Mouse (Mus musculus) adrenal gland, adult (tissue): ENCODE data around the gene Msmb.
"Not testable (repeated sequence)": the region's sequence is repeated elsewhere in the genome, so short reads cannot be mapped to it uniquely, and the experiment has no call there.

ENCODE experiments used
- DNase-seq, 2 experiments: peaks; one replicate each; pipeline ENCODE4 v3.0.0; 2022 to 2023; ENCODE audit warnings: low spot score in 1 of 2; ENCODE audit not compliant: inconsistent age in 2 of 2

The Msmb gene

DNA sequence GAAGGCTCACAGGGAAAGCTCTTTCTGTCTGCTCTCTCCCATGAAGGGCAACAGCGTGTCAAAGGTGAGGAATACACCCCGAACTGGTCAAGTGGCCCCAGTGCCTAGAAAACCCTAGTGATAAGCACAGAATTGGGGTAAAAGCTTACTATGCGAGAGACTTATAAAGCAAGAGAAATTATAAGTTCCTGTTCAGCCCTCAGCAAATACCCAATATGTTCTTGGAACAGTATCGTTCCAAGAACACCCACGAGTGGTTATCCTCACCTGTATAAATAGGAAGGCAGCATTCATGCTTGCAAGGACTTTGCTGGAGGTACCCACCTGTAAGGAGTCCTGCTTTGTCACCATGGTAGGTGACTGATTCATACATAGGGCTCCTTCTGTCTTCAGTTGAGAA lies at the start of gene Msmb:
Msmb (plus strand) TSS at position 301 of the 400 bp plus-strand sequence.
- no peak for DNase-seq

DNA sequence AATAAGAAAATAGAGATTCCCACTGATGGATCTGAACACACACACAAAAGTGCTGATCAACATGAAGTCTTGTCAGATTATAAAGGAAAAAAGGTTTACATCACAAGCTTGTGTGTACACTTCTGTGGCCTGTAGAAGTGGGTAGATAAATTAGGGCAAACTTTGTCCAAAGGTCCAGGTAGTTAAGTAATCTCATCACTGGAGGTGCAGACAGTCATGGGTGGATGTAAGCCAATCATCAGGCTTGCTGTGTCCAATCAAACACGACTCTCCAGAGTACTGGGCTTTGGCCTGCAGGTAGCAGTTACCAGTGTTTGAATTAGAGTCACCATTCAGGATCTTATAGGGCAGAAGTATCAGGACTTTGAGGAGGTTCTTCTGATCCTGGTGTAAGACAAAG lies 48.8 kb upstream of the Msmb start:
- no peak for DNase-seq

DNA sequence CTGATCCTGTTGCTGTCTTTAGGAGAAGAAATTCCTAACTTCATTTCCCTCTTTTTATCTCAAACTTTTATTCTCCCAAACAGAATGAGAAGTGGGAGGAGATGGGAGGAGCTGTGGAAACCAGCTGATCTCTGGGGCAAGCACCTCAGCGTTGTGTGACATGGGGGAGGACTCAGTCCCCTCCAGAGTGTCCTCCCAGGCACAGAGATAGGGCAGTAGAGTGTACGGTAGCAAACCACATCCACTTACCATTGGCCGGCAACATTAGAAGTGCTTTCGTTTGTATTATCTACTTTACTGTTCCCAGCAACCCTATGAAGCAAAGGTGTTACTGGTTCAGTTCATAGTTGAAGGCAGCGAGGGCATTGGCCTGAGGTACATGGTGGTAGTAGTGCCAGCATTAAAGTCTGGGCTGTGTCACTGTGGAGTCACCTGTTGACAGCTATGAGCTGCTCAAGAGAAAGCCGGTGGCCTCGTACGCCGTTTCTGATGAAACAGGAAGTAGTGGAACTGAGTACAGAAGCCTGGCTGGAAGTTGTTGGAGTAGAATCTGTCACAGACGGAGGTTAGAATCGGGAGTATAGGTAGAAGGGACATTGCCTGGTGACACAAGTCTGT lies 48.2 kb upstream of the Msmb start:
- DNase-seq, result no peak

DNA sequence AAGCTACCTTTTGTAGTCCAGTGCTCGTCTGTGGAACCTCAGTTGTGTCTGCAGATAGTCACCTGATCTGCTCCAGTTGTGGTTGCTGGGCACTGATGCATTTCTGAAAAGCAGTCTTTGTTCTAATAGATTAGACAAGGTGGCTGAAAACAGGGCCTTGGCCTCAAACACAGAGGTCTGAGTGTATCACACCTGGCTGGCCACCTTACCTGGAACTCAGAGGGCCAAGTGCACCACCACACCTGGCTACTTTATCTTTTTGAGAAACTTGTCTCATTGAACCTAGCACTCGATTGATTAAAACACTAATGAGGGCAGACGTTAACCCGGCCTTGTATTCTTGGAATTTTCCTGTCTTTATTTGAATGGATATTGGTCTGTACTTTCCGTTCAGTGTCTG lies 46.2 kb upstream of the Msmb start:
- no peak for DNase-seq

DNA sequence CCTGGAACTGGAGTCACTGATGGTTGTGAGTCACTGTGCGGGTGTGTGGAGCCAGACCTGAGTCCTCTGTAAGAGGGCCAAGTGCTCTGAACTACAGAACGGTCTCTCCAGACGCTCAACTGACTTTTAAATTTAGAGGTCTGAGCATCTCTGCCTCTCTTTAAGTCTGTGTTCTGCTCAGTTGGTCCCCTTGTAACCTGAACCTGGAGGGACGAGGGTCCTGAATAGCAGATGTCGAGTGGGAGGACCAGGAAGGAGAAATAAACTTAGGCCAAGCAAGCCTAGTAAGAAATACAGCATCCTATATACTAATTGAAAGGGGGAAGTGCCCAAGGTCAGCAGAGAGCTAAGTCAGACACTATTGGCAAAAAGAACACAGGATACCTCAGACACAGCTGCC lies 45.1 kb upstream of the Msmb start:
- no peak for DNase-seq

DNA sequence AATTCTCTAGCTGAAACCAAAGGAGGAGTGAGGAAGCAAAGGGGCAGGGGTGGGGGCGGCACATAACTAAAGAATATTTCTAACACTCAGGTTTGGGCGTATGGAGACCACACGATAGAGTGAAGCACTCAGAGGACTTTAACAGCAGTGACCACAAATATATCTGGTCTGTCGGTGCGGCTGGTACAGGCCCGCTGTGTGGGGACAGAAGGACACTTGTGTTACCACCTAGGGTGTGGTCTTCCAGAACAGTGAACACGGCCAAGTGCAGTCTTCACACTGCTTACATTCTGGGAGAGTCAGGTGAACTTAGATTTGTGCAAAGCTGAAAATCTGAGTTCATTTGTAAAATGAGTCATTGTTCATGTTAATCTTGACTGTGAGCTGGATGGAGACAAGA lies 44.1 kb upstream of the Msmb start:
- no peak for DNase-seq

DNA sequence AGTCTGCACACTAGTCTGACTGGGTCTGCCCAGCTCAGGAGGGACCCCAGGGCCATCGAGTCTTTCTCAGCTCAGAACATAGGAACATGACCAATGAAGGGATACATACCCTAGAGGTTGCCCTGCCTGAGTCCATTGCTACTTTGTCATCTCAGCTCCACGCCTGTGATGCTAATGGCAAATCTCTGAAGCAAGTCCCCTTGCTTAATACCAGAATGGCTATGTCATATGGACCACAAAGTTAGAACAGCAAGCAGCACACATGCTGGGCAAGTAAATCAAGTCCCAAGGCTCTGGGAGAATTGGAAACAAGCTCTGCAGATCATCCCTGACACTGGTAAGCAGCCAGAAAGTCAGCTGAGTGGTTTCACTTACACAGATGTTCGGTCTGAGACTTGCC lies 42.9 kb upstream of the Msmb start:
- DNase-seq, result no peak

DNA sequence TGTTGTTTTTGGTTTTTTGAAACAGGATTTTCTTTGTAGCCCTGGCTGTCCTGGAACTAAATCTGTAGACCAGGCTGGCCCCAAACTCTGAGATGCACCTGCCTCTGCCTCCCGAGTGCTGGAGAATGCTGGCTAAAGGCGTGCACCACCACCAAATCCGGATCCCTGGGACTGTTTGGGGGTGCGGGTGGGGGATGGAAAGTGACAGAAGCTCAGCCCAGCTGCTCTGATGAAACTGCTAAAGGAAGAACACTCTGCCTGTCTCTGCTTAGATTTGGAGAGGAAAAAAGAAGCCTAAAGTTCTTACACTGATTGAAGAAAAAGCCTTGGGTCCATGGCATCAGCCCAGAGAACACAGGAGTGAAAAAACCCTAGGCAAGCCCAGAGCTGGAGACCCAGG lies 38.3 kb upstream of the Msmb start:
- DNase-seq, result no peak

DNA sequence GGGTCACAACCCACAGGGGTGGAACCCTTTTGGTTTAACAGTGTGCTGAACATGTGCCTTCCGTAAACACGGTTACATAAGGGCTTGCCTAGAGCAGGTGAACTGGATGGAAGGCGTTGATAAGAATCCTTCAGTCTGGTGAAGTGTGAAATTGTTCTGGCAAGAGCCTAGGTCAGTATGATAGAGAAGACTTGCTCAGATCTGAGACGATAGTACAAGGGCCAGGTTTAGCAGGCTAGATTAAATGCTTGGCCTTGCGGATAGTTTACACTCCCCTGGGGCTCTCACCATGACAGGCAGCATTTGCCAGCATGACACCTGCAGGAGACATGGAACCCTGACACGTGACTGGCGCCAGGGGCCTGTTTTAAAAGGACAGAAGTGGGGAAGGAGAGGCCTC lies 36.2 kb upstream of the Msmb start:
- DNase-seq, result no peak

DNA sequence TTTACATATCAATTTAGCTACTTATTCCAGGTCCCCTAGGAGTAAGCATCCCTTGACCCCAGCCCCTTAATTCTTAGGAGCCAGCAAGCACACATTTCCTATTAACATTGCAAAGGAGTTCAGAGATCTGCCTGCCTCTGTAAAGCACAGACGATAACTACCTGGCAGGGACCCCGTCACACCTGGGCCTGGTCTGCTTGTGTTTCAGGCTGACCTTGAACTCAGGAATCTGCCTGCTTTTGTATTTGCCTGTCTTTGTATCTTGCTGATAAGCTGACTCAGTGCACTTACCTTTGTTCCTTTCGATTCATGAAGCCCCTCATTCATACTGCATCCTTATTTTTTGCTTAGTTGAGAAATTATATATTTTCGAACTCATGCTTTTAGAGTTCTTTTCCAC lies 34.9 kb upstream of the Msmb start:
- no peak for DNase-seq

DNA sequence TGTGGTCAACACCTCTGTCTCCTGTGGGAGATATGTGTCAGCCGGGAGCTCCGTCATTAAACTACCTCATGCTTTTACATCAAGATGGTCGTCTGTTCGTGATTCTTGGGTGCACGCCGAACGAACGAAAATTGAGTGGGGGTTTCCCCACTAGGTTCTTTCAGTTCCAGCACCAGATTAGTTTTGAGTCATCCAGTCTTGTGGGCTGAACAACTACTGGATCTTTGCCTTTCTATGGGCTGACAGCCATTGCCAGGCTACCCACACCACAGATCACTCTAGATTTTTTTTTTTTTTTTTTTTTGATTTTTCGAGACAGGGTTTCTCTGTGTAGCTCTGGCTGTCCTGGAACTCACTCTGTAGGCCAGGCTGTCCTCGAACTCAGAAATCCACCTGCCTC lies 29.7 kb upstream of the Msmb start:
- not testable (repeated sequence) for DNase-seq

DNA sequence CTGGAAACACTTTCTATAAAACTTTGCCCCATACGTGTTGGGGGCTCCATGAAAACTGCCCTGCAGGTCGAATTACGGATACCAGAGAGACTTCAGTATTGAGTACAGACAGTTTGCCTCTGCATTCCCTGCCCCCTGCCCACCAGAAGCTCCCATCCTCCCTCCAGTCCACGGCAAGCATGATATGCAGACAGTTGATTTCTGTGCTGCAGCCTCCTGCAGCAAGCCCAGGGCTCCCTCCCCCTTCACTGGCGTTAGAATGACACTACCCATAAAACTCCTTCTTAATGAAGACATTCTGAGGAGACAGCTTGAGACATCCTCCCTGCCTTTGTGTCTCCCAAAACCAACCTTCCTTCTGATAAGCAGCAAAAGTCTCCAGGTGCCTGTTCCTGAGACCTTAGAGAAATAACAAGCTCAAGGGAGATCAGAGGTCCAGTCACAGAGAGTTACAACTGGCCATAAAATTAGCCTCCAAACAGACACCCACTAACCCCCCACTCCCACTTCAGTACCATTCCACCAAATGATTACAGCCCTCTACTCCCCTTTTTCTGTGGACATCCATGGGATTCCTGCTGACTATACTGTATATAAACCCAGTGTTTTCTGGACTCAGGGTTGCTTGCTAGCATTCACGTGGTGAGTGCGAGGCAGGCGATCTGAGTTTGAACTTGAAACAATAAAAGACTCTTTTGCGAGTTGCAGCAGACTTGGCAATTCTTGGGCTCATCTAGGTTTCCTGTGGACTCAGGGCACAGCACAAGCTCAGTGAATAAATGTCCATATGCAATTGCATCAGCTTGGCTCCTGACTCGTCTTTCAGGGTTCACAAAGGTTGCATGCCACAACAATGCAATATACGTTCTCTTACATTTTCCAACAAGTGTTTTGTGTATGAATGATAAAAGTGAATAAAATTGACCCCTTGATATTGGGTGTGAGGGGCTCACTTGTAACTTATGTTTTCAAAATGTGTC lies 20.6 kb upstream of the Msmb start:
- DNase-seq, result no peak

DNA sequence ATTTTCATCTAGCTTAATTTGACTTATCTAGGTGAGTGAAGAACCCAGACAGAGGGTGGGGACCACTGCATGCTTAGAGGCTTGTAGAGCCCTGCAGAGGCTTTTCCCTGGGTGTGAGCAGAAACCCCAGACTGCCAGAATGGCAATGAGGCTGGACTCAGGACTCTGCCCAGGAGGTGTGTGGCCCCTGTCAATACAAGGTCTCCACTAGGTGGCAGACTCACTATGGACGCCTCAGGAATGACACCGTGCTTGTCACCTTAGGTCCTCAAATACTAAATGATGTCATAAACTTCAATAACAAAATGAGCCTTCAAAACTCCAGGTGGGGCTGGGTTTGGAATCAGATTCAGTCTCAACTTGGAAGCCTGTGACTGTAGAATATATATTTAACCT lies 19.9 kb upstream of the Msmb start:
- DNase-seq, result peak in 1 of 2 experiments; percentile 68

DNA sequence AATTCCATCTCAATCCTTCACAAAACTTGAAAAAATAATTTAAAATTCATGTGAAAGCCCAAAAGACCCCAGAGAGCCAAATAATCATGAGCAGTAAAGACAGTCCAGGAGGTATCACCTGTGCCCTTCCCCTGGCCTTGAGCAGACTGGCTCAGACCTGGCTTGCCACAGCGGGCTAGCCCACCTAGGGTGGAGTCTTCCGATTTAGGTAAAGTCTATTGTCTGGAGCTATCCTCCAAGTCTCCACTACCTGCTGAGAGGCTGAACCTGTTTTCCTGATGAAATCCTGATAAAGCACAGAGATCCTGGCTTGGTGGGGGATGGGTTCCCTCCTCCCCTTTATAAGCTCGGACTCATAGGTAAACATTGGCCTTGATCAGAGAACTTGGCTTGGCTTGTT lies 17.6 kb upstream of the Msmb start:
- no peak for DNase-seq

DNA sequence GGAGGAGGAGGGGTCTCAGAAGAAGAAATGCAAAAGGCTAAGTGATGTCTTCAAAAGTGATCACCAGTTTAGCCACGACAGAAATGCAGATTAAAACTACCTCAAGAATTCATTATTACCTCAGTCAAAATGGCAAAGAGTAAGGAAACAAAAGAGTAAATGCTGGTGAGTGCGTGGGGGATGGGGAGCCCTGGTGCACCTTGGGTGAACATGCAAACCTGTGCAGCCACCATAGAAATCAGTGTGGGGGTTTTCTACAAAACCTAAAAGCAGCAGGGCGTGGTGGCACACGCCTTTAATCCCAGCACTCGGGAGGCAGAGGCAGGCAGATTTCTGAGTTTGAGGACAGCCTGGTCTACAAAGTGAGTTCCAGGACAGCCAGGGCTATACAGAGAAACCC lies 16.6 kb upstream of the Msmb start:
- not testable (repeated sequence) for DNase-seq

DNA sequence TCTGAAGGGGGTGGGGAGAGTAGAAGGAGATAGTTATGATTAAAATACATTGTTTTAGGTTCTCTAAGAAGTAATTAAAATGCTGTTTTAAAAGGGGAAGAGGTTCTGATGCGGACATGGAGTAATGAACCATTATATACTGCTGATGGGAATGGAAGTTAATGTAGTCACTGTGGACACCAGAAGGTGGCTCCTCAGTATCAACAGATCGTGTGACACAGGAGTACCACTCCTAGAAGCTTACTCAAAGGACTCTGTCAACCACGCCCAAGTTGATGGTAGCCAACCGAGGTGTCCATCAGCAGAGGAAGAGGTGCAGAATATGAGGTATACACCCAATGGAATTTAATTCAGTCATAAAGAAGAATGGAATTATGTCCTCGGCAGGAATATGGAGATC lies 13.4 kb upstream of the Msmb start:
- DNase-seq, result no peak

DNA sequence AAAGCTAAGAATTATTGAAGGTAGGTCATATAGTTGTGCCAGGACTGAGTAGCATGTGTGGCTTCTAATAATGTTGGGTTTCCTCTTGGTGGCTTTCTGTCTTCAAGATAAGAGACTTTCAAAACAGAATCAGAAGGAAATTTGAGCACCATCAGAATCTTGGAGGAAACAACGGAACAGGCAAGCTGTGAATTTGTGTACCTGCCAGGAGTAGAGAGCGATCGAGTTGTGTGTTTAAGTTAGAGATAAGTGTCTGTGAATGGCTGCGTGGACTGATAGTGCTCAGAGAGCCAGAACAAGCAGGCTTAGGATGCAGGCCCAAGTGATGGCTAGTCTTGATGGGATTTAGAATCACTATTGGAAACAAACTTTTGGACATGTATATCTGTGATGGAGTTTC lies 10.0 kb upstream of the Msmb start:
- DNase-seq, result no peak

DNA sequence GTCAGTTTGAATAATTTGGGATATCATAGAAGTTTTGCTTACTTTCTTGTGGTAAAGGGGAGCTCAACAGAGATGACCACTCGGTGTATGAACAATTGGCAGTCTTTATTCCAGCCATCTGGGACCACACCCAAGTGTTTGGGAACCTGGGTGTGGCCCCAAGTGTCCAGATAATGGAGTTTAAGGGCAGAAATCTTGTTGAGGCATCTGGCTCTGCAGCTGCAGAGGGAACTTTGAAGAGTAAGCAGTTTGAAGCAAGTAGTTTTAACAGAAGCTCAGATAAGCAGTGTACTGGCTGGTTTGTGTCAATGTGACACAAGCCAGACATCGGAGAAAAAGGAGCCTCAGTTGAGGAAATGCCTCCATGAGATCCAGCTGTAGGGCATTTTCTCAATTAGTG lies 7.5 kb upstream of the Msmb start:
- DNase-seq, result no peak

DNA sequence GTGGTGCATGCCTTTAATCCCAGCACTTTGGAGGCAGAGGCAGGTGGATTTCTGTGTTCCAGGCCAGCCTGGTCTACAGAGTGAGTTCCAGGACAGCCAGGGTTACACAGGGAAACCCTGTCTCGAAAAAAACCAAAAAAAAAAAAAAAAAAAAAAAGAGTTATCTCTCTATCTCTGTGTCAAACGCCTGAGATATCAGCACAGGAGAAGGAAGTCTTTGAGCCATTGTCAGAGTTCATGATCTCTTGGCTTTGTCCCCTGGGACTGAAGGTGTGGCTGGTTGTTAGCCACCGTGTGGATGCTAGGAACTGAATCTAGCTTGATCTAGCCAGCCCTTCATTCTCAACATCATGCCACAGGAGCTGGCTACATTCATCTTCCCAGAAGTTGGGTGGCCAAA lies 5.4 kb upstream of the Msmb start:
- DNase-seq, result not testable (repeated sequence)

DNA sequence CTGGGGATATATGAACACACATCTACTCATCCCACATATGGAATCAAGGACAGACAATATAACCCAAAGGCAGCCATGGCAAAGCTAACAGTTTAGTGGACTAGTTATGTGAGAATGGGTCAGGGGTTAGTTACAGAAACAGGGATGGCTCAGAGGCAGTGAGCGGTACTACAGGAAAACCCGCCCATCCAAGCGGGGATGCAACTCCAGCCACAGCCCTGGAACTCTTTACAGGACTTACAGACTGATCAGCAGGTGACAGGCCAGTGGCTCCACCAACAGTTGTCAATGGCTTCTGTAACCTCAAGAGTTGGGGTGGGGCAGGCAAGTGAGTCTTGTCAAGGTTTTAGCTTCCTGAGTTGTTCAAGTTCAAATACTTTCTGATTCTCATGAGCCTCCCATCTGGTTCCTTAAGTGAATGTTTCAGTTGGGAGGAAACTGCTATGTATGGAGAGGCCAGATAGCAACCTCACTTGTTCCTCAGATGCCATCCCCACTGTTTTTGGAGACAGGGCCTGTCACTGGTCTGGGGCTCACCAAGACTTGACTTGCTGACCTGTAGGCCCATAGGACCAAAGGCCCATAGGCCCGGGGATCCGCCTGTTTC lies 1.4 kb upstream of the Msmb start:
- DNase-seq, result no peak

DNA sequence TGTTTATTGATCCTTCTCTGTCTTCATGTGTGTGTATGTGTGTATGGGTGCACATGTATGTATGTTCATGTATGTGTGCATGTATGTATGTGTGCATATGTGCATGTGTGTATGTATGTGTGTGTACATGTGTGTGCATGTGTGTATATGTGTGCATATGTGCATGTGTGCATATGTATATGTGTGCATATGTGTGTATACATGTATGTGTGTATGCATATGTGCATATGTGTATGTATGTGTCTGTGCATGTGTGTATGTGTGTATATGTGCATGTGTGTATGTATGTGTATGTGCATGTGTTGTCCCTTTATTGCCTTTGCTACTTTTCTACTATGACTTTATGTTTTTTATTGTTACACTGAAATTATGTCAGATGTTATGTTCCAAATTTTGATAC lies 2.9 kb downstream of the Msmb start:
- DNase-seq, result no peak

DNA sequence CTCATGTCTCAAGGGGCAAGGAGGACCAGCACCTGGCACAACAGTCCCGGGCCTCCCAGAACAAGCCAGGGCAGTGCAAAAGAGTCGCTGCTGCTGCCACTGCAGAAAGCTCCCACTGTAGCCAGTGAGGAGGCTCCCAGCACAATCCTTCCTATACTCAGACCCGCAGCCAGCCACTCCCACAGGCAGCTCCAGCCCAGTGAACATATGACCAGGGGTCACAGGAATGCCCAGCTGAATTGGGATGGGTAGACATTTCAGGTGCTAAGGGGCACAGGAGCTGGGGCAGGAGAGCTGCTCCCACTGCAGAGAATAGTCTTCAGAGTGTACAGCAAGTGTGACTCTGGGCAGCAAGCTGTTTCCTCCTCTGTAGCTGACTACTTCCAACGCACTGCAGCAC lies 3.6 kb downstream of the Msmb start:
- DNase-seq, result no peak
